Mouse (Mus musculus): ENCODE measurements around the gene Serpina3a.

DNA sequence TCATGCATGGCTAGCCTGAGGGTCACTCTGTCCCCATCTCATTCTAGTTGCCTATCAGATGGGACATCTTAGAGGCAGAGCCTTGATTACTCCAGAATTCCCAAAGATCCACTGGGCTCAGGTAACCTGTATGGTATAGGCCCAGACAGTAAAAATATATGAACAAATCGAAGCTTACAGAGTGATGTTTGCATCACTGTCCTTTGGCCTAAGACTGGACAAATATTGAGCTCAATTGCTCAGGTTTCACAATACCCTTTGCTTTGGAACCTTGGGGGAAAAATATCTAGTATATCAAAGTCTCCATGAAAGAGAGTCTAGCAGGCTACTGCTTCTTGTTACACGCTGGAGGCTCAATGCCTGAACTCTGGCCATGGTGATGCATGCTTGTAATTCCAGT is 22.4 kb upstream of the Serpina3a start:
- TF ChIP-seq CTCF (IDR thresholded peaks at IDR 0.05; ENCODE audit: low read depth): no peak
- no peak for TF ChIP-seq EP300 (optimal IDR thresholded peaks at IDR 0.05)

All from stomach, postnatal 0 days (tissue).